Mouse (Mus musculus) kidney, adult 2 months (tissue): Measurements from ENCODE around the gene Ubl7. TPM values are rescaled to one million over a fixed set of nuclear protein-coding genes. Genes with fewer than 3 reads are reported as not detected.
A peak's percentile ranks its signal among the peaks of the same experiment; 100 is the strongest.

Experiments used
- DNase-seq: peaks from one replicate; pipeline ENCODE4 v3.0.0; 2021
- H3K27ac ChIP-seq: fragments of 200-500 bp; 2 replicates; pipeline ENCODE4 v1.5.1; 2012; ENCODE audit warnings: low read depth, low read length, control low read depth, inconsistent platforms; ENCODE audit not compliant: insufficient read depth
- H3K27me3 ChIP-seq: fragments of 200-500 bp; replicated peaks from 2 replicates; pipeline ENCODE4 v1.6.1; 2012; ENCODE audit warnings: mild to moderate bottlenecking, moderate library complexity, low read length, inconsistent platforms; ENCODE audit not compliant: control insufficient read depth, insufficient read depth
- H3K36me3 ChIP-seq: fragments of 200-500 bp; 2 replicates; pipeline ENCODE4 v1.6.1; 2012; ENCODE audit warnings: mild to moderate bottlenecking, moderate library complexity, low read length, inconsistent platforms; ENCODE audit not compliant: control insufficient read depth, insufficient read depth
- H3K4me1 ChIP-seq: fragments of 200-500 bp; 2 replicates; pipeline ENCODE4 v1.6.1; 2011; ENCODE audit warnings: low read length; ENCODE audit not compliant: control insufficient read depth, insufficient read depth
- H3K4me3 ChIP-seq: fragments of 200-500 bp; 2 replicates; pipeline ENCODE4 v1.5.1; 2011; ENCODE audit warnings: mild to moderate bottlenecking, low read depth, low read length, control low read depth; ENCODE audit not compliant: insufficient read depth
- CTCF ChIP-seq: fragments of 200-500 bp; conservative IDR thresholded peaks from 2 replicates; pipeline ENCODE4 v1.5.1; 2011; ENCODE audit warnings: low read depth, mild to moderate bottlenecking, control low read depth, low read length, moderate library complexity, mixed read lengths; ENCODE audit not compliant: insufficient read depth, insufficient read length
- POLR2A ChIP-seq: fragments of 200-500 bp; IDR thresholded peaks from one replicate; pipeline ENCODE4 v1.6.1; 2011; ENCODE audit warnings: low read depth, low read length, control low read depth
- WGBS: fragments of 180-500 bp; shearing (Covaris S2); methylation state at CpG from one replicate; pipeline ENCODE4 v1.1.7; 2018; 5-methylcytosine and 5-hydroxymethylcytosine counted together
- polyA plus RNA-seq: library from polyadenylated mRNA; depleted of rRNA; stranded (reverse); fragments of >200 nt; gene quantifications from 2 replicates; pipeline ENCODE4 v1.2.3, GENCODE M21; 2012

Ubl7 gene
- polyA plus RNA-seq, 1 experiment, result 144 TPM

DNA sequence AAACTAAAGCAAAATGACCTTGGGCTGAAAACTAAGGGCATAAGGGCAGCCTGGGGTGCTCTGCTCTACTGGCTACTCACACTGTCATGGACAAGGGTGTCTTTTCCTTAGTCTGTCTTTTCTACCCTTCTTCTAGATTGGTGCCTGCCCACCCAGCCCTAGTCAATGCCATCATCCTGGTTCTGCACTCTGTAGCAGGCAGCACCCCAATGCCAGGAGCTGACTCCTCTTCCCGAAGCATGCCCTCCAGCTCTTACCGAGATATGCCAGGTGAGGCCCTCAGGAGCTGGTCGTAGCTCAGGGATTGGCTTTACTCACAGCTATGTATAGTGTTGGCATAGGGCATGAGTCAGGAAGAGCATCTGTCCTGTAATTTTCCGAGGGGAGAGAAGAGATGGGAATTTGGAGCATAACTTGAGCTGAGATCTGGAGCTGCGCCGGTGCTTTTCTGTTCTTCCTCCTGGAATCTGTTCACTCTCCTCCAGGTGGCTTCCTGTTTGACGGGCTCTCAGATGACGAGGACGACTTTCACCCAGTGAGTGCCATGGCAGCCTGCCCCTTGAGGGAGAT, 10.8 kb downstream of the Ubl7 start:
- H3K4me1 ChIP-seq, result no peaks in the 10 kb centered on the region
- H3K36me3 ChIP-seq, result peaks cover 13% of the 10 kb centered on the region
- no peak overlapping the region for H3K27ac ChIP-seq
- no peaks in the 10 kb centered on the region for H3K27me3 ChIP-seq
- no peak for TF ChIP-seq POLR2A
- TF ChIP-seq CTCF, result no peak
- DNase-seq, result no peak
- WGBS, result 92% methylated on average over 9 of the region's 9 CpGs
- H3K4me3 ChIP-seq, result no peak overlapping the region

DNA sequence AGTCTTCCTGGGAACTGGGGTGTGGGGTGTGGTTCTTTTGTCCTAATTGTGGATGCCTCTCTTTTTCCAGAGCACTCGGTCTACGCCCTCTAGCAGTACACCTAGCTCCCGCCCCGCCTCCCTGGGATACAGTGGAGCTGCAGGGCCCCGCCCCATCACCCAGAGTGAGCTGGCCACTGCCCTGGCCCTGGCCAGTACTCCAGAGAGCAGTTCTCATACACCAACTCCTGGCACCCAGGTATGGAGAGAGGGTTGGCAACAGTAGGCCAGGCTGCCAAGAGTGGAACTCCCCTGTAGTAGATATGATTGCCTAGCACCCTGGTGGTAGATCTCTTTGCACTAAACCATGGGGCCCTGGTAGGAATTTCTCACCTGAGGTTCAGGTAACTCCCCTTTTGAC, 11.6 kb downstream of the Ubl7 start:
- no peak for DNase-seq
- Histone ChIP-seq H3K27me3 (no peaks in the 10 kb centered on the region), H3K36me3 (peaks cover 15% of the 10 kb centered on the region), H3K27ac (no peak overlapping the region), H3K4me1 (no peaks in the 10 kb centered on the region), H3K4me3 (no peak overlapping the region)
- WGBS, result 97% methylated on average over 5 of the region's 5 CpGs
- TF ChIP-seq POLR2A, result no peak
- no peak for TF ChIP-seq CTCF

DNA sequence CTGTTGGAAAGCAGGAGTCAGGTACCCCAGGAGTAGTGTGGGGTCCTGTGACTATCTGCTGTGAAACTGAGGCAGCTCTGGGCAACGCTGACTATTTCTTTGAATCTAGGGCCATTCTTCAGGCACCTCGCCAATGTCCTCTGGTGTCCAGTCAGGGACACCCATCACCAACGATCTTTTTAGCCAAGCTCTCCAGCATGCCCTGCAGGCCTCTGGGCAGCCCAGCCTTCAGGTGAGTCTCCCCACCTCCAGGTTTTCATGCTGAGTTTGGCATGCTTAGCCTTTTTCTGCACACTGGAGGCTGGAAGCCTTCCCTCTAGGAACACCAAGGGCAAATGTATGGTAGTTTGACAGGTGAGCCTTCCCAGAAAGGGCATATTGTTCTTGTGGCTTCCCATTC, 12.3 kb downstream of the Ubl7 start:
- WGBS, result 85% methylated on average over 3 of the region's 3 CpGs
- Histone ChIP-seq H3K27me3 (no peaks in the 10 kb centered on the region), H3K4me3 (no peak overlapping the region), H3K36me3 (peaks cover 16% of the 10 kb centered on the region), H3K4me1 (no peaks in the 10 kb centered on the region), H3K27ac (no peak overlapping the region)
- TF ChIP-seq POLR2A (no peak), CTCF (no peak)
- DNase-seq, result no peak

DNA sequence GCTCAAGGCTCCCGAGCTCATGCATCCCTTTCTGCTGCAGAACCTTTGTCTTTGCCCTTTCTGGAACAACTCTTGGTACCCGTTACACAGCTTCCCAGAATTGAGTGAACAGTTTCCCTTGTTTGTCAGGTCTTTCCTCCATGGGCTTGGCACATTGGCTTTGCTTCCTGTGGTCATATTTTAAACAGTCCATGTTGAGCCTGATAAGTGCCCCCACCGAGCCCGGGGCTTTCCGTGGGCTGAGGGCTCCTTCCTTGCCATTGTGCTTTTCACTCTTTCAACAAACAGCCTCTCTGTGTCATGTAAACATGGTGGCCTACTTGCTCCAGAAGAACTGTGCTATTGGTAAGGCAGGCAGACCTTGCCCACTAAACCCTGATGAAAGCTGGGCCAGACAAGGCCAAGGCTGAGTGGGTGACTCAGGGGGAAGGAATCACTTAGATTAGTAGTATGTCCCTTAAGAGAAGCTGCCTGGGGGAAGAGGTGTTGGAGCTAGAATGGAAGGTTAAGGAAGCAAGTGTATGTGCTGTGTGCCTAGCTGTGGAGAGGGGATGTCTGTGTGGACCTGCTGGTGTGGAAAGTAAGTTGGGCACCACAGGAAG, 20.5 kb downstream of the Ubl7 start:
- WGBS, result 68% methylated on average over 5 of the region's 5 CpGs
- H3K4me3 ChIP-seq, result no peak overlapping the region
- TF ChIP-seq CTCF, result no peak
- TF ChIP-seq POLR2A, result no peak
- DNase-seq, result no peak
- peaks cover 5% of the 10 kb centered on the region for H3K36me3 ChIP-seq
- H3K27me3 ChIP-seq, result no peaks in the 10 kb centered on the region
- no peaks in the 10 kb centered on the region for H3K4me1 ChIP-seq
- no peak overlapping the region for H3K27ac ChIP-seq

DNA sequence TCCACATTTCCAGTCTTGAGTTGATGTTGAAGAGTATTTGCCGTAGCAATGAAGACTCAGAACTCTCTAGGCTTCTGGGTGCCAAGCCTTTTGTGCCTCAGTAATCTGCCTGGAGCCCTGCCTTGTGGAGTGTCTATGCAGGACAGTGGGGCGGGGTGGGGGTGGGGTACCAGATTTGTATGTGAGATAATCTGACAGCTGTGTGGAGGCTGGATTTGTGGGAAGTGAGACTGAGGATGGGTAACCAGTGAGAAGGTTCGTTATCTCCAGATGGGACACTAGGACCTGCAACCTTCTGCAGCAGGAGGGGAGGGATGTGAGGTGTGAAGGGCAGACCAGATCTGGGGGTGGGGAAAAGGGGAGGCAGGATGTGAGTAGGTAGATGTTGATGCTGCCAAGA, 21.5 kb downstream of the Ubl7 start:
- H3K4me1 ChIP-seq, result no peaks in the 10 kb centered on the region
- H3K27ac ChIP-seq, result no peak overlapping the region
- TF ChIP-seq POLR2A (no peak), CTCF (no peak)
- H3K27me3 ChIP-seq, result no peaks in the 10 kb centered on the region
- H3K36me3 ChIP-seq, result peaks cover 3% of the 10 kb centered on the region
- WGBS, result 81% methylated on average over 3 of the region's 3 CpGs
- DNase-seq, result no peak
- no peak overlapping the region for H3K4me3 ChIP-seq

DNA sequence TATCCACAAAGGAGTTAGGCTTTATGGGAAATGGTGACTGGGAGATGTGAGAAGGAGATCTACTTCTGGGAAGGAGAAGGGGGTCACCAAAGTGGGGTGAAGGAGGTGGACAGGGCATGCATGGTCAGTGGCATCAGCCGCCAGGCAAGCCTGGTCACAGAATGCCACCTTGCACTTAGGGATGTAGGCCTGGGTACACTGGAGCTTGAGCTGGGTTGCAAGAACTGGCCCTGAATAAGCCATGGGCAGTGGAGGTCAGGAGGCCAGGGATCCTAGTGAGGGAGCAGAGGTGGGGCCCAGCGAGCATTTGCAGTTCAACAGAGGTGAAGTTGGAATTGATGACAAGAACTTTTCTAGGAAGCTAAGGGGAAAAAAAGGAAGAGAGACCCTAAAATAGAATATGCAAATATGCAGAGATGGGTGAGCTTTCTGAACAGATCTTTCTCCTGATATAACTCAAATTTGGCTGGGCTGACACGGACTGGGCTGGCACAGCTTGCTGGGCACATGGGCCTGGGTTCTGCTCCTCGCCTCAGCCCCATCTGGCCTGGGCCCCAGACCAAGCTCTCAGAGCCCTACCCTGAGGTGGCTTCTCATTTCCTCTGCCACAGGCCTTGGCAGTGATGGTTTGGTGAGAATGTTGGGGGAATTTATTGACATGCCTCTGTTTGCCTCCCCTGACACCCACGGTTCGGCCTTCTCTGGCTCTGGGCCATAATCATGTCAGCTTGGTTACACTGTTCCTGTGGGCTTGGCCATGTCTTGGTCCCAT, 22.2 kb downstream of the Ubl7 start:
- peaks cover 2% of the 10 kb centered on the region for H3K36me3 ChIP-seq
- 71% methylated on average over 6 of the region's 6 CpGs for WGBS
- TF ChIP-seq POLR2A (no peak), CTCF (no peak)

DNA sequence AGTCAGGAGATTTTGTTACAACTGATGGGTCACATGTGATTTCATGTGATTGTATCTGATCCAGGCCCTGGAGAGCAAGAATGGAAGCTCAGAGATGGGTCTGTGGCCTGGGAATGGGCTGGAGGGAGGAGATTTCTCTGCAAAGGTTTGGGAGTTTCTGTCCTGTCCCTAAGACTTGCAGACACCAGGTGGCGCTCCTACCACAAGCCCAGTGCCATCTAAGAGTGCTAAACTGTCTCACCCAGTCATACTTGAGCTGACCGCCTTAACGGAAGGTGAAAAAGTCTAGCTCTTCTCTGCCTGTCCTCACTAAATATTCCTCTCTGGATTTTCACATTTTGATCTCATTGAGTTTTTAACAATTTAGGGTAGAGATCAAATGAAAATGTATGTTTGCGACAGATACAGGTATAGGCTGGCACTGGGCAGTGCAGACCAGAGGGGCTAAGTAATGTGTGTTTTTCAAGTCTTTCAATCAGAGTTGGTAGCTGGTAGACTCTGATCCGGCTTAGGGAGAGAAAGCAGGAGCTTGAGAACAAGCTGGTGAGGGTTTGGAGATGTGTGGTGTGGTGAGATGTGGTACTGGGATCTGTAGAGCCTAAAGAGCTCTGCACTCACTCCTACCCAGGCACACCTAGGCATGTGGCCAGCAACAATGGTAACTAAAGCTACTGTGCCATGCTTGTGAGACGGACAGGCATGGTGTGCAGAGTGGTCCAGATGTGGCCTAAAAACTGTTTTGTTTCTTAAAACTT, 25.1 kb downstream of the Ubl7 start:
- Histone ChIP-seq H3K27me3 (peaks cover 1% of the 10 kb centered on the region; the same call in 1 of the 2 replicates), H3K27ac (no peak overlapping the region), H3K4me3 (no peak overlapping the region), H3K36me3 (no peaks in the 10 kb centered on the region), H3K4me1 (no peaks in the 10 kb centered on the region)
- DNase-seq, result peak; percentile 88
- 30% methylated on average over 6 of the region's 6 CpGs for WGBS
- TF ChIP-seq POLR2A, result no peak
- TF ChIP-seq CTCF, result peak; percentile 93

More for the DNA sequence above, 22.2 kb downstream of the Ubl7 start:
- Histone ChIP-seq H3K27me3 (no peaks in the 10 kb centered on the region), H3K4me1 (no peaks in the 10 kb centered on the region), H3K27ac (no peak overlapping the region), H3K4me3 (no peak overlapping the region)
- DNase-seq, result no peak
